Mouse (Mus musculus) 3T3-L1 (cell line): ENCODE measurements around the gene Srsf6.

ENCODE experiments used
- DNase-seq: peaks from one replicate; pipeline ENCODE4 v3.0.0-alpha.2; 2015; ENCODE audit warnings: low read depth, low spot score

The Srsf6 gene

GRCm38 (mm10) chr2:162985923-162986322, 54.6 kb downstream of the Srsf6 start:
- DNase-seq = peak; percentile 78
